Mouse (Mus musculus) erythroblast, embryonic 14.5 days (primary cell): ENCODE results near the gene 5730522E02Rik.

Experiments
- GATA1 ChIP-seq: IDR thresholded peaks from 2 replicates; pipeline ENCODE4 v1.6.1; 2012; ENCODE audit warnings: low read length, inconsistent platforms, mixed read lengths
- TAL1 ChIP-seq: IDR thresholded peaks from 3 replicates; pipeline ENCODE4 v1.6.1; 2012; ENCODE audit warnings: low read length, inconsistent platforms, mixed read lengths

- TF ChIP-seq GATA1 = no peak
- no peak for TF ChIP-seq TAL1
Observed at GRCm38 (mm10) chr11:26209811-26210581, 567 bp downstream of the 5730522E02Rik start.
